Mouse (Mus musculus) cortical plate, adult 2 months (tissue): ENCODE results near the gene Aspscr1. TPM values are rescaled to one million over a fixed set of nuclear protein-coding genes. Genes with fewer than 3 reads are reported as not detected.

ENCODE experiments used
- H3K27ac ChIP-seq: fragments of 200-500 bp; 2 replicates; pipeline ENCODE4 v1.5.1; 2012; ENCODE audit warnings: low read length, control low read depth, inconsistent platforms; ENCODE audit not compliant: insufficient read depth
- H3K4me1 ChIP-seq: fragments of 200-500 bp; 2 replicates; pipeline ENCODE4 v1.6.1; 2011; ENCODE audit warnings: low read length; ENCODE audit not compliant: control insufficient read depth, insufficient read depth
- H3K4me3 ChIP-seq: fragments of 200-500 bp; 2 replicates; pipeline ENCODE4 v1.5.1; 2011; ENCODE audit warnings: mild to moderate bottlenecking, low read length, control low read depth; ENCODE audit not compliant: insufficient read depth
- CTCF ChIP-seq: fragments of 200-500 bp; IDR thresholded peaks from 2 replicates; pipeline ENCODE4 v1.5.1; 2011; ENCODE audit warnings: mild to moderate bottlenecking, control low read depth, low read length; ENCODE audit not compliant: insufficient read depth; ENCODE audit errors: extremely low read depth
- POLR2A ChIP-seq: fragments of 200-500 bp; IDR thresholded peaks from 2 replicates; pipeline ENCODE4 v1.6.1; 2011; ENCODE audit warnings: mild to moderate bottlenecking, low read length, control low read depth; ENCODE audit not compliant: insufficient read depth; ENCODE audit errors: extremely low read depth
- polyA plus RNA-seq: library from polyadenylated mRNA; depleted of rRNA; stranded (reverse); fragments of >200 nt; gene quantifications from 2 replicates; pipeline ENCODE4 v1.2.3, GENCODE M21; 2012

Gene Aspscr1
- polyA plus RNA-seq, 1 experiment, result 46.2 TPM

GRCm38 (mm10) chr11:120720450-120720849, 47.7 kb downstream of the Aspscr1 start:
- H3K27ac ChIP-seq, result no peak overlapping the region
- no peaks in the 10 kb centered on the region for H3K4me1 ChIP-seq
- TF ChIP-seq POLR2A, result no peak
- peak; percentile 99 for TF ChIP-seq CTCF
- peak overlapping the region; percentile 45; the same call in 1 of the 2 replicates for H3K4me3 ChIP-seq

GRCm38 (mm10) chr11:120721124-120722066, 48.6 kb downstream of the Aspscr1 start, which contains the start of gene Rac3:
Gene Rac3 (plus strand): TSS chr11:120721470.
- no peak for TF ChIP-seq POLR2A
- no peak for TF ChIP-seq CTCF
- no peaks in the 10 kb centered on the region for H3K4me1 ChIP-seq
- peak within 1 kb of the TSS; percentile 45 for H3K4me3 ChIP-seq
- H3K27ac ChIP-seq, result no peak within 1 kb of the TSS

- Histone ChIP-seq H3K27ac (no peak overlapping the region), H3K4me1 (no peaks in the 10 kb centered on the region)
- no peak for TF ChIP-seq CTCF
- no peak for TF ChIP-seq POLR2A
These were observed 49.4 kb downstream of the Aspscr1 start for GRCm38 (mm10) chr11:120722067-120722630.

GRCm38 (mm10) chr11:120722761-120723382, 50.1 kb downstream of the Aspscr1 start:
- no peak overlapping the region for H3K27ac ChIP-seq
- no peak overlapping the region for H3K4me3 ChIP-seq
- no peaks in the 10 kb centered on the region for H3K4me1 ChIP-seq
- TF ChIP-seq CTCF, result no peak
- no peak for TF ChIP-seq POLR2A

More at GRCm38 (mm10) chr11:120722067-120722630, 49.4 kb downstream of the Aspscr1 start:
- peak overlapping the region; percentile 45 for H3K4me3 ChIP-seq

- no peaks in the 10 kb centered on the region for H3K4me1 ChIP-seq
- no peak for TF ChIP-seq POLR2A
- no peak for TF ChIP-seq CTCF
- no peak overlapping the region for H3K4me3 ChIP-seq
- H3K27ac ChIP-seq, result no peak overlapping the region
These were observed 50.7 kb downstream of the Aspscr1 start for GRCm38 (mm10) chr11:120723509-120723908.

GRCm38 (mm10) chr11:120726243-120727168, 53.7 kb downstream of the Aspscr1 start:
- H3K4me3 ChIP-seq, result peak overlapping the region; percentile 45
- no peaks in the 10 kb centered on the region for H3K4me1 ChIP-seq
- no peak overlapping the region for H3K27ac ChIP-seq
- TF ChIP-seq POLR2A, result no peak
- TF ChIP-seq CTCF, result no peak

- no peak within 1 kb of the TSS for H3K27ac ChIP-seq
- no peaks in the 10 kb centered on the region for H3K4me1 ChIP-seq
- H3K4me3 ChIP-seq, result peak within 1 kb of the TSS; percentile 45
- TF ChIP-seq POLR2A (peak; percentile 42; the same call in 1 of the 2 replicates), CTCF (peak; percentile 48; the same call in 1 of the 2 replicates)
These were observed 54.4 kb downstream of the Aspscr1 start, which contains the start of gene Dcxr for GRCm38 (mm10) chr11:120727169-120727527. Gene Dcxr (minus strand): TSS chr11:120727281.

- H3K27ac ChIP-seq, result no peak overlapping the region
- H3K4me3 ChIP-seq, result no peak overlapping the region; the same call in 1 of the 2 replicates
- TF ChIP-seq CTCF (no peak), POLR2A (no peak)
- H3K4me1 ChIP-seq, result no peaks in the 10 kb centered on the region
These were observed 54.8 kb downstream of the Aspscr1 start for GRCm38 (mm10) chr11:120727564-120727963.
